Mouse (Mus musculus) midbrain, embryonic 11.5 days (tissue): ENCODE results near the gene Stat5b. TPM values are rescaled to one million over a fixed set of nuclear protein-coding genes. Genes with fewer than 3 reads are reported as not detected.

Source experiments
- ATAC-seq: fragments of 200-750 bp; cut with Nextera tagmentation; 2 replicates; pipeline ENCODE4 v1.8.0; 2017; ENCODE audit warnings: moderate TSS enrichment, moderate library complexity; ENCODE audit not compliant: low FRiP score
- DNase-seq: peaks from one replicate; pipeline ENCODE4 v3.0.0; 2015; ENCODE audit warnings: low spot score; ENCODE audit errors: missing footprints
- H3K27ac ChIP-seq: fragments of 300-500 bp; sonication (generic); 2 replicates; pipeline ENCODE4 v1.5.1; 2014; ENCODE audit warnings: low read depth, low read length
- H3K27me3 ChIP-seq: fragments of 300-500 bp; sonication (generic); 2 replicates; pipeline ENCODE4 v1.6.1; 2014; ENCODE audit warnings: mild to moderate bottlenecking, low read length, moderate library complexity, mixed read lengths; ENCODE audit not compliant: control insufficient read depth, insufficient read depth
- H3K36me3 ChIP-seq: fragments of 300-500 bp; sonication (generic); 2 replicates; pipeline ENCODE4 v1.6.1; 2014; ENCODE audit warnings: mild to moderate bottlenecking, low read length, moderate library complexity, mixed read lengths; ENCODE audit not compliant: control insufficient read depth, insufficient read depth
- H3K4me1 ChIP-seq: fragments of 300-500 bp; sonication (generic); 2 replicates; pipeline ENCODE4 v1.6.1; 2014; ENCODE audit warnings: low read length; ENCODE audit not compliant: control insufficient read depth, insufficient read depth
- H3K4me2 ChIP-seq: fragments of 300-500 bp; sonication (generic); 2 replicates; pipeline ENCODE4 v1.6.1; 2014; ENCODE audit warnings: mild to moderate bottlenecking, moderate library complexity
- H3K4me3 ChIP-seq: fragments of 300-500 bp; sonication (generic); 2 replicates; pipeline ENCODE4 v1.5.1; 2014; ENCODE audit warnings: low read depth, low read length
- H3K9ac ChIP-seq: fragments of 300-500 bp; sonication (generic); 2 replicates; pipeline ENCODE4 v1.6.1; 2014; ENCODE audit warnings: low read length
- H3K9me3 ChIP-seq: fragments of 300-500 bp; sonication (generic); 2 replicates; pipeline ENCODE4 v1.6.1; 2016; ENCODE audit warnings: low read length; ENCODE audit not compliant: control insufficient read depth
- WGBS: fragments of 180-500 bp; shearing (Covaris S2); extraction: QIAGEN DNeasy Blood & Tissue Kit; methylation state at CpG from one replicate; pipeline ENCODE4 v1.1.7; 2014; 5-methylcytosine and 5-hydroxymethylcytosine counted together
- polyA plus RNA-seq: library from polyadenylated mRNA; unstranded; fragments of >200 nt; fragmentation: Nextera tagmentation; extraction: Ambion mirVana; gene quantifications from 2 replicates; pipeline ENCODE4 v1.2.1, GENCODE M21; 2014

Gene Stat5b
- polyA plus RNA-seq, 1 experiment from 2014 or later = 17.3 TPM

DNA sequence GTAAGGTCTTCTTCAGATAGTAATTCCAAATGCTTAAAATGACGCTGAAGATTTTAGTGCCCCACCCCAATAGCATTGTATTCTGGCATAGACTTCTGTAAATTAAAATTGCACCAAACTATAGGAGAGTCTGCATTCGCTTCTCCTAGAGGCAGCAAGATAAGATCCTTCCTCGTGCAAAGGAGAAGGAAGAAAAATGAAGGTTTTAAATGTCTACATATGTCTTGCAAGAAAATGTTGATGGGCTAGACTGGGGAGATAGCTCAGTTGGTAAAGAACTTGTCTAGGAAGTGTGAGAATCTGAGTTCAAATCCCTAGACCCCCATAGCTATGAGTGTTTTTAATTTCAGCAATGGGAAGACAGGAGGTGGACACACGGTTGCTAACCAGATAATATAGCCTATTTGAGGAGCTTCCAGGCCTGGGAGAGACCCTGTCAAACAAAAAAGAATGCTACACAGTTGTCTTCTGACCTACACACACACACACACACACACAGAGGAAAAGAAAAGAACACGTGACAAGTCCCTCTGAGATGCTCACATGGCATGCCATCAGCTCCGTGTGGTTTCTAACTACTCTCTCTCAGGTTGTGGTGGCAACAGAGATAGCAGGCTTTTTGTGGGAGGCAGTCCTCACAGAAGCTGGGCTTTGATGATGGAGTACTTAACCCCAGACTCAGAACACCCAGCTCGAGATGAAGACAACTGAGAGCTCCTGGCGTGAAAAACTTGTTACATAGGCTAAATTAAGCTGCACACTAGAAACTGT is 26.8 kb downstream of the Stat5b start:
- H3K27ac ChIP-seq = no peak overlapping the region
- no peak overlapping the region for H3K4me3 ChIP-seq
- H3K9me3 ChIP-seq = no peaks in the 10 kb centered on the region
- H3K36me3 ChIP-seq = no peaks in the 10 kb centered on the region
- ATAC-seq (no peak), DNase-seq (no peak)
- H3K27me3 ChIP-seq = no peaks in the 10 kb centered on the region
- no peak overlapping the region for H3K4me2 ChIP-seq
- peaks cover under 1% of the 10 kb centered on the region; the same call in 1 of the 2 replicates for H3K4me1 ChIP-seq
- WGBS = 78% methylated on average over 8 of the region's 8 CpGs
- no peak overlapping the region for H3K9ac ChIP-seq

- no peak for ATAC-seq
- 84% methylated on average over 12 of the region's 12 CpGs for WGBS
Observed at GRCm38 (mm10) chr11:100822365-100822764, 28.2 kb downstream of the Stat5b start.

DNA sequence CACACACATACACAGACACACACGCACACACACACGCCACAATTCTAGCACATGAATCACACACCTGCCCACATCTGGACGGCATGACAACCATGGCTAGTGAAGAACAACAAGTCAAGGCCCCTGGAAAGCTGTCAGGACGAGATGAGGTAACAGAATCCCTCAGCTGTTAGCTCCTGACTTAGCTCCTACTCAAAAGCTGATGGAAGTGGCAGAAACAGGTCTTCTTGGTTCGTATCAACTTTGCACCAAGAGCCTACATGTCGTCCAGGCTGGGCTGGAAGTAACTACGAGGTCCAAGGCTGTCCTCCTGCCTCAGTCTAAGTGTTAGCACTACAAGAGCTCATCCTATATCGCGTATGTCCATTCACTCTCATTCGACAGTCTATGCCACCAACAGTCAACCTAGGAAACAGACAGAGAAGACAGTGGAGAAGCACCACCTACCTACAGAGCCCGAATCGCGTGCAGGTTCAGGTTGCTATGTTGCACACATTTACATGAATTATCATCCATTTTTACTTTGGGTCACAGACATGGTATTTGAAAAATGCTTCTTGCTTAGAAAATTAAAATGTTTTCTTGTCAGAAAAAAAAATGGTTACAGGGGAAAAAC is 28.8 kb downstream of the Stat5b start:
- H3K4me3 ChIP-seq = no peak overlapping the region
- no peaks in the 10 kb centered on the region for H3K9me3 ChIP-seq
- H3K27me3 ChIP-seq = no peaks in the 10 kb centered on the region
- 90% methylated on average over 13 of the region's 13 CpGs for WGBS
- no peaks in the 10 kb centered on the region for H3K36me3 ChIP-seq
- no peak overlapping the region for H3K9ac ChIP-seq
- no peak overlapping the region for H3K4me2 ChIP-seq
- no peaks in the 10 kb centered on the region for H3K4me1 ChIP-seq
- H3K27ac ChIP-seq = no peak overlapping the region
- ATAC-seq (no peak), DNase-seq (no peak)

More at GRCm38 (mm10) chr11:100822365-100822764, 28.2 kb downstream of the Stat5b start:
- Histone ChIP-seq H3K4me2 (no peak overlapping the region), H3K36me3 (no peaks in the 10 kb centered on the region), H3K9me3 (no peaks in the 10 kb centered on the region), H3K4me1 (no peaks in the 10 kb centered on the region), H3K4me3 (no peak overlapping the region), H3K27me3 (no peaks in the 10 kb centered on the region), H3K27ac (no peak overlapping the region), H3K9ac (no peak overlapping the region)
- no peak for DNase-seq

DNA sequence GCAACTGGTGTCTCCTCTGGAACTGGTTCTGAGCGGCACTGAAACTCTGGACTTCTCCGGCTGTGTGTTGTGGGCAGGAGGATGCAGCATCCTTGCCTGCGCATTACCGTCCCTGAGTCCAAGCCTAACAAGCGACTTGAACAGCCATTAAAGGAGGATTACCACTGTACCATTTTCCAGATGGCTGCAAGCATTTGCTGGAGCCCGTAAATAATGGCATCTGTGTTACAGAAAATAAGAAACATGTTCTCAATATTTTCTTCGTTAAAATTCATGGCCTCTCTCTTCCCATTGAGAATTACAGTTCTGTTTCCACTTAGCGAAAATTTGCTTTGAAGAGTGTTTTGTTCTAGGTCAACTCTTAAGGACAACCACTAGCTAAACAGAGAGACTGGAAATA is 30.5 kb downstream of the Stat5b start:
- Histone ChIP-seq H3K27ac (no peak overlapping the region), H3K4me2 (no peak overlapping the region), H3K4me1 (no peaks in the 10 kb centered on the region), H3K36me3 (no peaks in the 10 kb centered on the region), H3K4me3 (no peak overlapping the region), H3K9ac (no peak overlapping the region), H3K9me3 (no peaks in the 10 kb centered on the region), H3K27me3 (no peaks in the 10 kb centered on the region)
- WGBS = 87% methylated on average over 8 of the region's 8 CpGs
- DNase-seq = no peak
- ATAC-seq = no peak

DNA sequence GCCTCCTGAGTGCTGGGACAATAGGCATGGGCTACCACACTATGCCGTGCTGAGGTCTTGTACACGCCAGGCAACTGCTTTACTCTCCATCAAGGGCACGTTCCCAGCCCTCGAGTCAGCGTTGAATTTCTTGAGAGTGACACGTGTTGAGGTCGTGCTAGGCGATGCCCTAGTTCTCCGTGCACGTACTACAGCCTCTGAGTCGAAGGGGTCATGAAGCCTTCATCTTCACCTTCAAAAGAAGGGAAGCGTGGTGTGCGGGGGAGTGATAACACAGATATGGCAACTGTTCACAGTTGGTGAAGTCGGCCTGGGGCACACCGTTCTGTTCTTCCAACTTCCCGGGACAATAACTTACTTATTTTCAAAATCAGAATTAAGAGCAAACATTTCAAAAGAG is 30.9 kb downstream of the Stat5b start:
- H3K9me3 ChIP-seq = no peaks in the 10 kb centered on the region
- 90% methylated on average over 16 of the region's 16 CpGs for WGBS
- no peaks in the 10 kb centered on the region for H3K27me3 ChIP-seq
- no peak overlapping the region for H3K27ac ChIP-seq
- no peaks in the 10 kb centered on the region for H3K36me3 ChIP-seq
- H3K9ac ChIP-seq = no peak overlapping the region
- H3K4me2 ChIP-seq = no peak overlapping the region
- DNase-seq (no peak), ATAC-seq (no peak)
- no peaks in the 10 kb centered on the region for H3K4me1 ChIP-seq
- H3K4me3 ChIP-seq = no peak overlapping the region

- Histone ChIP-seq H3K9me3 (no peaks in the 10 kb centered on the region), H3K9ac (no peak overlapping the region), H3K4me2 (no peak overlapping the region), H3K36me3 (no peaks in the 10 kb centered on the region), H3K4me3 (no peak overlapping the region), H3K27me3 (no peaks in the 10 kb centered on the region), H3K4me1 (no peaks in the 10 kb centered on the region), H3K27ac (no peak overlapping the region)
- 84% methylated on average over 8 of the region's 8 CpGs for WGBS
- DNase-seq (no peak), ATAC-seq (no peak)
Observed at GRCm38 (mm10) chr11:100819048-100819447, 31.5 kb downstream of the Stat5b start.

DNA sequence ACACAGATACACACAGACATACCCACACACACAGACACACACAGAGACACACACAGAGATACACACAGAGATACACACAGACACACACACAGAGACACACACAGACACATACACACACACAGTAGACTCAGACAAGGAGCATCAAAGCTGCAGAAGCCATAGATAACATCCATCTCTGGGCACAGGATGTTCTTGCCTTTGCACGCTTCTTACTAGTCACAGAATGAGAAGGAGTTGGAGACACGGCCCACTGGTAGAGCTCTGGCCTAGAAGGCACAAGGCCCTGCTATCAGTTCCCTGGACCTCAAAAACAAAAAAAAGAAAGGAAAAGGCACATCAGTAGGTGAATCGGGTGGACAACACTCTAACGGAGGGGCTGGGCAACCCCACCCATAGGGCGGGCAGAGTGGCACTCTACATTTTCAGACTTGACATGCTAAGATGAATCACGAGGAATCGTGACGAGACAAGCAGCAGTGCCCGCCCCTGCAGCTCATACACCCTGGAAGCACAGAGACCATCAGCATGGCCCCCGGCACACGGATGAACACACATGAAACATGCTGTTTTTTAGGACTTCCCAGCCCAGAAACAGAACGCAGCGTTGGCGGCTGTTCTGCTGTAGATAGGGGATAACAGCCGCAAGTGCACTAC is 32.0 kb downstream of the Stat5b start:
- Histone ChIP-seq H3K9me3 (no peaks in the 10 kb centered on the region), H3K4me2 (no peak overlapping the region), H3K27ac (no peak overlapping the region), H3K4me3 (no peak overlapping the region), H3K4me1 (no peaks in the 10 kb centered on the region), H3K27me3 (no peaks in the 10 kb centered on the region), H3K9ac (no peak overlapping the region), H3K36me3 (no peaks in the 10 kb centered on the region)
- WGBS = 92% methylated on average over 15 of the region's 15 CpGs
- ATAC-seq (no peak), DNase-seq (no peak)

DNA sequence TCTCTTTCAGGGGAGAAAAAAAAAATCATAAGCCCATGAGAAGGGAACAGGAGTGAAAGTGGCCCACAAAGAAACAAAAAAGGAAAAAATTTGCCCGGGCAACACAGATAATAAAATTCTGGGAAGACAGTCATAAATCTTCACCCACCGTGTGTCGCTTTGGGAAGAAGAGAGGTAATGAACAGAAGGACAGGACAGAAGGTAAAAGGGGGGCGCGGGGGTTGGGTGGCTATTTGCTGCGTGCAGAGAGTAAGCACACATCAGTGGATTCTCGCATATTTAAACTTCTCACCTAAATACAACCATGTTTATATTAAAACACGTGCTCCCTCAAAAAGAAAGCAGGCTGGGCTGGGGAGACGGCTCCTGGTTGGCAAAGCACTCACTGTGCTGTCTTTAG is 33.2 kb downstream of the Stat5b start:
- H3K27me3 ChIP-seq = no peaks in the 10 kb centered on the region
- H3K4me1 ChIP-seq = no peaks in the 10 kb centered on the region
- no peaks in the 10 kb centered on the region for H3K9me3 ChIP-seq
- no peak overlapping the region for H3K27ac ChIP-seq
- no peak overlapping the region for H3K4me3 ChIP-seq
- WGBS = 89% methylated on average over 9 of the region's 9 CpGs
- DNase-seq (no peak), ATAC-seq (no peak)
- no peak overlapping the region for H3K9ac ChIP-seq
- H3K36me3 ChIP-seq = no peaks in the 10 kb centered on the region
- no peak overlapping the region for H3K4me2 ChIP-seq

- Histone ChIP-seq H3K27ac (no peak overlapping the region), H3K36me3 (no peaks in the 10 kb centered on the region), H3K27me3 (no peaks in the 10 kb centered on the region), H3K4me2 (no peak overlapping the region), H3K4me1 (no peaks in the 10 kb centered on the region), H3K9ac (no peak overlapping the region), H3K4me3 (no peak overlapping the region), H3K9me3 (no peaks in the 10 kb centered on the region)
- DNase-seq = no peak
- WGBS = 87% methylated on average over 4 of the region's 4 CpGs
- ATAC-seq = no peak
Observed at GRCm38 (mm10) chr11:100816801-100817200, 33.7 kb downstream of the Stat5b start.
